Mouse (Mus musculus) limb, embryonic 13.5 days (tissue): Measurements from ENCODE around the gene Pold2. TPM values are rescaled to one million over a fixed set of nuclear protein-coding genes. Genes with fewer than 3 reads are reported as not detected.
A peak's percentile ranks its signal among the peaks of the same experiment; 100 is the strongest.

ENCODE experiments used
- ATAC-seq: fragments of 200-750 bp; cut with Nextera tagmentation; 2 replicates; pipeline ENCODE4 v1.8.0; 2017; ENCODE audit warnings: low read depth, moderate number of reproducible peaks, moderate TSS enrichment; ENCODE audit not compliant: low FRiP score
- H3K27ac ChIP-seq: fragments of 300-500 bp; sonication (generic); 2 replicates; pipeline ENCODE4 v1.5.1; 2015; ENCODE audit warnings: inconsistent platforms, mild to moderate bottlenecking, moderate library complexity
- H3K27me3 ChIP-seq: fragments of 300-500 bp; sonication (generic); 2 replicates; pipeline ENCODE4 v1.6.1; 2015; ENCODE audit warnings: mild to moderate bottlenecking, inconsistent platforms
- H3K36me3 ChIP-seq: fragments of 300-500 bp; sonication (generic); 2 replicates; pipeline ENCODE4 v1.6.1; 2015; ENCODE audit warnings: inconsistent platforms, mild to moderate bottlenecking, moderate library complexity
- H3K4me1 ChIP-seq: fragments of 300-500 bp; sonication (generic); 2 replicates; pipeline ENCODE4 v1.6.1; 2015; ENCODE audit warnings: inconsistent platforms
- H3K4me2 ChIP-seq: fragments of 300-500 bp; sonication (generic); replicated peaks from 2 replicates; pipeline ENCODE4 v1.6.1; 2015; ENCODE audit warnings: inconsistent platforms, mild to moderate bottlenecking, moderate library complexity
- H3K4me3 ChIP-seq: fragments of 300-500 bp; sonication (generic); 2 replicates; pipeline ENCODE4 v1.5.1; 2015; ENCODE audit warnings: moderate library complexity, mild to moderate bottlenecking, inconsistent platforms
- H3K9ac ChIP-seq: fragments of 300-500 bp; sonication (generic); 2 replicates; pipeline ENCODE4 v1.6.1; 2015; ENCODE audit warnings: mild to moderate bottlenecking, inconsistent platforms
- H3K9me3 ChIP-seq: fragments of 300-500 bp; sonication (generic); 2 replicates; pipeline ENCODE4 v1.6.1; 2016; ENCODE audit warnings: inconsistent platforms
- WGBS: fragments of 180-500 bp; shearing (Covaris S2); methylation state at CpG from one replicate; pipeline ENCODE4 v1.1.7; 2015; 5-methylcytosine and 5-hydroxymethylcytosine counted together
- polyA plus RNA-seq: library from polyadenylated mRNA; unstranded; fragments of >200 nt; fragmentation: Nextera tagmentation; extraction: Ambion mirVana; gene quantifications from 2 replicates; pipeline ENCODE4 v1.2.1, GENCODE M21; 2015

Pold2 gene
- polyA plus RNA-seq, 1 experiment from 2014 or later = 137 TPM

GRCm38 (mm10) chr11:5869331-5869730 lies 8.8 kb downstream of the Pold2 start:
- Histone ChIP-seq H3K27me3 (no peaks in the 10 kb centered on the region), H3K4me2 (no peak overlapping the region), H3K4me1 (0 out of 2 replicates have a peak, but pooled peaks cover 6% of the 10 kb centered on the region), H3K9me3 (no peaks in the 10 kb centered on the region), H3K27ac (no peak overlapping the region), H3K9ac (no peak overlapping the region), H3K4me3 (no peak overlapping the region), H3K36me3 (peaks cover 84% of the 10 kb centered on the region)
- 94% methylated on average over 16 of the region's 16 CpGs for WGBS
- ATAC-seq = no peak

GRCm38 (mm10) chr11:5868324-5868723 lies 9.8 kb downstream of the Pold2 start:
- Histone ChIP-seq H3K36me3 (peaks cover 78% of the 10 kb centered on the region), H3K4me1 (peaks cover 8% of the 10 kb centered on the region; the same call in 1 of the 2 replicates), H3K9ac (no peak overlapping the region), H3K4me2 (no peak overlapping the region), H3K4me3 (no peak overlapping the region), H3K9me3 (no peaks in the 10 kb centered on the region), H3K27ac (no peak overlapping the region), H3K27me3 (no peaks in the 10 kb centered on the region)
- 94% methylated on average over 12 of the region's 12 CpGs for WGBS
- ATAC-seq = no peak

- H3K36me3 ChIP-seq = peaks cover 67% of the 10 kb centered on the region
- no peak overlapping the region for H3K4me2 ChIP-seq
- ATAC-seq = no peak; the same call in 1 of the 2 replicates
- WGBS = 84% methylated on average over 2 of the region's 2 CpGs
- H3K4me3 ChIP-seq = no peak overlapping the region
- H3K9ac ChIP-seq = no peak overlapping the region; the same call in 1 of the 2 replicates
- H3K27ac ChIP-seq = no peak overlapping the region
- peaks cover 20% of the 10 kb centered on the region for H3K4me1 ChIP-seq
- H3K9me3 ChIP-seq = no peaks in the 10 kb centered on the region
- peaks cover 10% of the 10 kb centered on the region for H3K27me3 ChIP-seq
These were observed 10.9 kb downstream of the Pold2 start for GRCm38 (mm10) chr11:5867196-5867595.

- Histone ChIP-seq H3K36me3 (peaks cover 22% of the 10 kb centered on the region), H3K27me3 (peaks cover 37% of the 10 kb centered on the region), H3K9ac (peak overlapping the region; percentile 77), H3K4me1 (peaks cover 32% of the 10 kb centered on the region), H3K4me3 (peak overlapping the region; percentile 57), H3K27ac (no peak overlapping the region), H3K9me3 (peaks cover 5% of the 10 kb centered on the region; the same call in 1 of the 2 replicates), H3K4me2 (peak overlapping the region; percentile 83)
- ATAC-seq = no peak
- 17% methylated on average over 15 of the region's 15 CpGs for WGBS
These were observed 15.5 kb downstream of the Pold2 start for GRCm38 (mm10) chr11:5862394-5863105.

GRCm38 (mm10) chr11:5861678-5862393 lies 16.3 kb downstream of the Pold2 start, which contains the start of gene Aebp1:
Aebp1 (plus strand) TSS chr11:5861947.
- peaks cover 22% of the 10 kb centered on the region for H3K36me3 ChIP-seq
- H3K4me1 ChIP-seq = peaks cover 29% of the 10 kb centered on the region
- WGBS = 1% methylated on average over 59 of the region's 59 CpGs
- peak within 1 kb of the TSS; percentile 83 for H3K4me2 ChIP-seq
- peak within 1 kb of the TSS; percentile 77 for H3K9ac ChIP-seq
- peaks cover 37% of the 10 kb centered on the region for H3K27me3 ChIP-seq
- peaks cover 5% of the 10 kb centered on the region; the same call in 1 of the 2 replicates for H3K9me3 ChIP-seq
- peak within 1 kb of the TSS; percentile 57 for H3K4me3 ChIP-seq
- peak; percentile 79 for ATAC-seq
- H3K27ac ChIP-seq = no peak within 1 kb of the TSS

GRCm38 (mm10) chr11:5860639-5861038 lies 17.5 kb downstream of the Pold2 start:
- Histone ChIP-seq H3K4me2 (no peak overlapping the region), H3K27me3 (peaks cover 37% of the 10 kb centered on the region), H3K9ac (no peak overlapping the region), H3K9me3 (peaks cover 5% of the 10 kb centered on the region; the same call in 1 of the 2 replicates), H3K27ac (no peak overlapping the region), H3K4me1 (peaks cover 40% of the 10 kb centered on the region), H3K4me3 (no peak overlapping the region), H3K36me3 (peaks cover 17% of the 10 kb centered on the region)
- ATAC-seq = no peak
- WGBS = 64% methylated on average over 6 of the region's 6 CpGs

- H3K4me2 ChIP-seq = no peak overlapping the region
- H3K27ac ChIP-seq = no peak overlapping the region
- ATAC-seq = no peak
- peaks cover 42% of the 10 kb centered on the region for H3K4me1 ChIP-seq
- no peak overlapping the region for H3K9ac ChIP-seq
- H3K36me3 ChIP-seq = peaks cover 11% of the 10 kb centered on the region
- no peak overlapping the region for H3K4me3 ChIP-seq
- H3K27me3 ChIP-seq = peaks cover 37% of the 10 kb centered on the region
- H3K9me3 ChIP-seq = peaks cover 5% of the 10 kb centered on the region; the same call in 1 of the 2 replicates
- 82% methylated on average over 13 of the region's 13 CpGs for WGBS
These were observed 18.1 kb downstream of the Pold2 start for GRCm38 (mm10) chr11:5859883-5860550.

- peaks cover 5% of the 10 kb centered on the region; the same call in 1 of the 2 replicates for H3K9me3 ChIP-seq
- no peak overlapping the region for H3K27ac ChIP-seq
- no peaks in the 10 kb centered on the region for H3K36me3 ChIP-seq
- no peak overlapping the region for H3K4me3 ChIP-seq
- ATAC-seq = no peak
- no peak overlapping the region for H3K4me2 ChIP-seq
- peaks cover 42% of the 10 kb centered on the region for H3K4me1 ChIP-seq
- 79% methylated on average over 1 of the region's 1 CpGs for WGBS
- peaks cover 37% of the 10 kb centered on the region for H3K27me3 ChIP-seq
- H3K9ac ChIP-seq = no peak overlapping the region
These were observed 19.4 kb downstream of the Pold2 start for GRCm38 (mm10) chr11:5858723-5859122.

- H3K36me3 ChIP-seq = no peaks in the 10 kb centered on the region
- peaks cover 5% of the 10 kb centered on the region; the same call in 1 of the 2 replicates for H3K9me3 ChIP-seq
- H3K27me3 ChIP-seq = peaks cover 21% of the 10 kb centered on the region
- WGBS = 77% methylated on average over 8 of the region's 8 CpGs
- no peak overlapping the region for H3K4me2 ChIP-seq
- no peak for ATAC-seq
- H3K9ac ChIP-seq = no peak overlapping the region
- H3K4me3 ChIP-seq = no peak overlapping the region
- H3K27ac ChIP-seq = peak overlapping the region; percentile 74; the same call in 1 of the 2 replicates
- peaks cover 29% of the 10 kb centered on the region for H3K4me1 ChIP-seq
These were observed 21.5 kb downstream of the Pold2 start for GRCm38 (mm10) chr11:5856479-5857130.

- peaks cover 23% of the 10 kb centered on the region for H3K4me1 ChIP-seq
- peaks cover 5% of the 10 kb centered on the region; the same call in 1 of the 2 replicates for H3K9me3 ChIP-seq
- H3K36me3 ChIP-seq = no peaks in the 10 kb centered on the region
- H3K27ac ChIP-seq = peak overlapping the region; percentile 74
- peak overlapping the region; percentile 21; the same call in 1 of the 2 replicates for H3K9ac ChIP-seq
- peak; percentile 80 for ATAC-seq
- peaks cover 14% of the 10 kb centered on the region for H3K27me3 ChIP-seq
- no peak overlapping the region for H3K4me3 ChIP-seq
- H3K4me2 ChIP-seq = no peak overlapping the region
- 30% methylated on average over 7 of the region's 7 CpGs for WGBS
These were observed 22.2 kb downstream of the Pold2 start for GRCm38 (mm10) chr11:5855902-5856301.

- Histone ChIP-seq H3K27ac (peak overlapping the region; percentile 74), H3K36me3 (no peaks in the 10 kb centered on the region), H3K9ac (0 out of 2 replicates have a peak overlapping the region, but pooled peaks have one; percentile 21)
These were observed 22.6 kb downstream of the Pold2 start for GRCm38 (mm10) chr11:5855481-5855880.

More at GRCm38 (mm10) chr11:5855481-5855880, 22.6 kb downstream of the Pold2 start:
- Histone ChIP-seq H3K4me2 (no peak overlapping the region), H3K27me3 (peaks cover 10% of the 10 kb centered on the region), H3K9me3 (peaks cover 5% of the 10 kb centered on the region; the same call in 1 of the 2 replicates), H3K4me3 (no peak overlapping the region), H3K4me1 (peaks cover 23% of the 10 kb centered on the region)
- ATAC-seq = peak; percentile 10; the same call in 1 of the 2 replicates
